Mouse (Mus musculus) urinary bladder, adult 18-20 months (tissue): ENCODE data around the gene Fars2.

Source experiments
- DNase-seq, 2 experiments: peaks; one replicate each; pipeline ENCODE4 v3.0.0; 2022; ENCODE audit warnings: low spot score in 2 of 2, mixed read lengths in 2 of 2

The Fars2 gene

GRCm38 (mm10) chr13:36510161-36510560, 392.9 kb downstream of the Fars2 start:
- DNase-seq: no peak

- no peak for DNase-seq
Measured at GRCm38 (mm10) chr13:36513126-36513525, 395.9 kb downstream of the Fars2 start.

GRCm38 (mm10) chr13:36518144-36518571, 400.9 kb downstream of the Fars2 start:
- no peak for DNase-seq

- no peak for DNase-seq
Measured at GRCm38 (mm10) chr13:36527761-36528160, 410.5 kb downstream of the Fars2 start.

- DNase-seq: peak; percentile 16 to 40
Measured at GRCm38 (mm10) chr13:36528223-36528895, 411.1 kb downstream of the Fars2 start.

- no peak for DNase-seq
Measured at GRCm38 (mm10) chr13:36529467-36530039, 412.3 kb downstream of the Fars2 start.

GRCm38 (mm10) chr13:36530852-36531251, 413.6 kb downstream of the Fars2 start:
- DNase-seq: no peak

- DNase-seq: no peak
Measured at GRCm38 (mm10) chr13:36531893-36532292, 414.7 kb downstream of the Fars2 start.

GRCm38 (mm10) chr13:36533071-36533470, 415.9 kb downstream of the Fars2 start:
- DNase-seq: no peak

GRCm38 (mm10) chr13:36533518-36533917, 416.3 kb downstream of the Fars2 start:
- DNase-seq: no peak

- DNase-seq: no peak
Measured at GRCm38 (mm10) chr13:36533966-36534540, 416.8 kb downstream of the Fars2 start.

GRCm38 (mm10) chr13:36537580-36537979, 420.4 kb downstream of the Fars2 start:
- DNase-seq: no peak

GRCm38 (mm10) chr13:36538385-36538784, 421.2 kb downstream of the Fars2 start:
- no peak for DNase-seq

- DNase-seq: no peak
Measured at GRCm38 (mm10) chr13:36540231-36540630, 423.0 kb downstream of the Fars2 start.

- no peak for DNase-seq
Measured at GRCm38 (mm10) chr13:36541287-36541780, 424.1 kb downstream of the Fars2 start.

- DNase-seq: no peak
Measured at GRCm38 (mm10) chr13:36550694-36551093, 433.5 kb downstream of the Fars2 start.

GRCm38 (mm10) chr13:36552522-36553246, 435.5 kb downstream of the Fars2 start:
- no peak for DNase-seq

GRCm38 (mm10) chr13:36553247-36553642, 436.0 kb downstream of the Fars2 start:
- DNase-seq: no peak

- DNase-seq: no peak
Measured at GRCm38 (mm10) chr13:36554743-36555142, 437.5 kb downstream of the Fars2 start.

GRCm38 (mm10) chr13:36562447-36563441, 445.5 kb downstream of the Fars2 start:
- DNase-seq: no peak

- no peak for DNase-seq
Measured at GRCm38 (mm10) chr13:36564764-36565315, 447.6 kb downstream of the Fars2 start.
